Mouse (Mus musculus) kidney, embryonic 16.5 days (tissue): ENCODE measurements around the gene Gm49388. TPM values are rescaled to one million over a fixed set of nuclear protein-coding genes. Genes with fewer than 3 reads are reported as not detected.
A peak's percentile ranks its signal among the peaks of the same experiment; 100 is the strongest.
"Not testable (repeated sequence)": the region's sequence is repeated elsewhere in the genome, so short reads cannot be mapped to it uniquely, and the experiment has no call there.

Experiments
- ATAC-seq: fragments of 200-750 bp; cut with Nextera tagmentation; 2 replicates; pipeline ENCODE4 v1.8.0; 2017; ENCODE audit warnings: moderate TSS enrichment; ENCODE audit not compliant: low FRiP score, low TSS enrichment
- H3K27ac ChIP-seq: fragments of 300-500 bp; sonication (generic); 2 replicates; pipeline ENCODE4 v1.5.1; 2014; ENCODE audit warnings: low read length
- H3K27me3 ChIP-seq: fragments of 300-500 bp; sonication (generic); 2 replicates; pipeline ENCODE4 v1.6.1; 2014; ENCODE audit warnings: low read length, control low read depth, mixed read lengths; ENCODE audit not compliant: insufficient read depth
- H3K36me3 ChIP-seq: fragments of 300-500 bp; sonication (generic); 2 replicates; pipeline ENCODE4 v1.6.1; 2014; ENCODE audit warnings: low read length, control low read depth, mixed read lengths; ENCODE audit not compliant: insufficient read depth
- H3K4me1 ChIP-seq: fragments of 300-500 bp; sonication (generic); 2 replicates; pipeline ENCODE4 v1.6.1; 2014; ENCODE audit warnings: low read length, control low read depth, mixed read lengths; ENCODE audit not compliant: insufficient read depth
- H3K4me2 ChIP-seq: fragments of 300-500 bp; sonication (generic); replicated peaks from 2 replicates; pipeline ENCODE4 v1.6.1; 2014; ENCODE audit warnings: low read depth, low read length
- H3K4me3 ChIP-seq: fragments of 300-500 bp; sonication (generic); 2 replicates; pipeline ENCODE4 v1.5.1; 2014; ENCODE audit warnings: mild to moderate bottlenecking, low read length
- H3K9ac ChIP-seq: fragments of 300-500 bp; sonication (generic); replicated peaks from 2 replicates; pipeline ENCODE4 v1.6.1; 2014; ENCODE audit warnings: low read length
- H3K9me3 ChIP-seq: fragments of 300-500 bp; sonication (generic); 2 replicates; pipeline ENCODE4 v1.6.1; 2016; ENCODE audit warnings: low read length, control low read depth
- whole genome bisulfite sequencing: fragments of 180-500 bp; shearing (Covaris S2); extraction: QIAGEN DNeasy Blood & Tissue Kit; methylation state at CpG from one replicate; pipeline ENCODE4 v1.1.7; 2014; 5-methylcytosine and 5-hydroxymethylcytosine counted together
- polyA plus RNA-seq: library from polyadenylated mRNA; unstranded; fragments of >200 nt; fragmentation: Nextera tagmentation; extraction: Ambion mirVana; gene quantifications from 2 replicates; pipeline ENCODE4 v1.2.1, GENCODE M21; 2015

The Gm49388 gene
- polyA plus RNA-seq, 1 experiment from 2014 or later = not detected

DNA sequence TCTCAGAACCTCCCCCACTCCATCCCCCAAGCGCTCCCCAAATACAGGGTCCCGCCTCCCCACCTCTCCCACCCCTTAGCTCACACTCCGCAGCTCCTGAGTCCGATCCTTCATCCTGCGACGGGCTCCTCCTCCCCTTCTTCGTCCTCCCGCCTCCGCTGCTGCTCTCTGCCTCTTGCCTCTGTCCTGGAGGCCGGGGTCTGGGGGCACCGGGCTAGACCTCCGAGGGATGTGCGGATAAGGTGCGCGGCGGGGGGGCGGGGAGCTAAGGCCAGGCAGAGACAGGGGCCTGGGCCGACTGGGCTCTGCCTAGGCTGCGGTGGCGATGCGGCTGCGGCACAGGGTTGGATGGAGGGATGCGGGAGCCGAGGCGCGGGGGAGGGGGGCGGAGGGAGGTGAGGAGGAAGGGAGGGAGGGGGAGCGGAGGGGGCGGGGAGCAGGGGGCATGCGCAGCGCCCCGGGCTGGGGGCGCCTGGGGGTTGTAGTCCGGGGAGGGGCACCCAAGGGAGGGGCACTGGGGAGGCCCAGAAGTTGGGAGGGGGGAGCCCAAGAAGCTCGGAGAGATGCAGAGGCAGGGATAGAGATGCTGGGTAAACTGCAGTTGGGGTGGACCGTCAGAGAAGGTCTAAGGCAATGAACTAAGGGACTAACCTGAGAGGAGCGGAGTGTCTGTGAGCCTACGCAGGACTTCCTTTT, 38.9 kb downstream of the Gm49388 start, which contains the start of the genes Stx4a and Stx1b:
Gene Stx4a (plus strand): TSS at position 119 of the 696 bp plus-strand sequence.
Gene Stx1b (minus strand): TSS at position 374 of the 696 bp plus-strand sequence.
- H3K27me3 ChIP-seq = no peaks in the 10 kb centered on the region
- WGBS = 4% methylated on average over 26 of the region's 38 CpGs
- H3K9ac ChIP-seq = peak within 1 kb of the TSS; percentile 75
- H3K4me1 ChIP-seq = peaks cover 19% of the 10 kb centered on the region
- peak within 1 kb of the TSS; percentile 51; the same call in 1 of the 2 replicates for H3K27ac ChIP-seq
- no peaks in the 10 kb centered on the region for H3K9me3 ChIP-seq
- H3K4me3 ChIP-seq = peak within 1 kb of the TSS; percentile 64
- H3K4me2 ChIP-seq = peak within 1 kb of the TSS; percentile 85
- ATAC-seq = peak; percentile 73
- no peaks in the 10 kb centered on the region for H3K36me3 ChIP-seq

DNA sequence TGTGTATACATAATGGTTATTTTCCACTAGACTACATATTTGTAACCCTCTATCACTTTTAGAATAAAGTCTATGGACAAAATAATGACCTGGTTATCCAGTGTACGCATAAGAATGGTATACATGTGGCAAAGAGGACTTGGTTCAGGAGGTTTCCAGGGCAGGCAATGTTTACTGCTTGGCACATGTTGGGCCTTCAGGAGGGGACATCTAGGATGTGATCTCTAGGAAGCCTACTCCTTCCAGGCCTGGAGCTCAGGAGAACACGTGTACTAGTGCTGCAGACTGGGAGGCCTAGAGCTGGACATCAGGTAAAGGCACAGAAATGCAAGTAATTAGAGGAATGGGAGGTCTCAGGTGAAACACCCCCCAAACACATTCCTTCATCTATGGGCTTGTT, 50.1 kb downstream of the Gm49388 start:
- ATAC-seq = no peak
- Histone ChIP-seq H3K4me3 (no peak overlapping the region), H3K4me1 (no peaks in the 10 kb centered on the region), H3K4me2 (no peak overlapping the region), H3K9me3 (no peaks in the 10 kb centered on the region), H3K9ac (no peak overlapping the region), H3K27me3 (no peaks in the 10 kb centered on the region), H3K36me3 (no peaks in the 10 kb centered on the region), H3K27ac (no peak overlapping the region)
- 83% methylated on average over 2 of the region's 2 CpGs for WGBS

DNA sequence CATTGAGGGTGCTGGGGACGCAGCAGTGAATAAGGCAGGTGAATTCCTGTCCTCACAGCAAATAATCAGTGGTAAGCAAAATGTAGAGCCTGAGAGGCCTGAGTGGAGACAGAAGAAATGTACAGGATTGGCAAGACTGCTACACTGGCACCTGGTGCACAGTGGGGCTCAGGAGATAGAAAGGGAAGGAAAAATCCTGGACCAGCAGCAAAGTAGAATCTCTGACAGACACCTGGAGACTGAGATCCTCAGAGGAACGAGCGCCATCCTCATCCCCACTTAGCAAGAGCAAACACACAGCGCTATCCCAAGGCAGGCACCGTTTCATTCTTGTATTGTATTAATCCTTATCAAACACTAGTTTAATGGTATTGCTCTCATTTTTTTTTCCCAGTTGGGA, 52.1 kb downstream of the Gm49388 start:
- H3K9me3 ChIP-seq = no peaks in the 10 kb centered on the region
- WGBS = 93% methylated on average over 5 of the region's 5 CpGs
- no peak overlapping the region for H3K9ac ChIP-seq
- no peaks in the 10 kb centered on the region for H3K36me3 ChIP-seq
- H3K4me3 ChIP-seq = no peak overlapping the region
- peaks cover under 1% of the 10 kb centered on the region for H3K4me1 ChIP-seq
- no peaks in the 10 kb centered on the region for H3K27me3 ChIP-seq
- no peak overlapping the region for H3K4me2 ChIP-seq
- no peak overlapping the region for H3K27ac ChIP-seq
- ATAC-seq = no peak

GRCm38 (mm10) chr7:127837878-127838277, 52.5 kb downstream of the Gm49388 start:
- not testable (repeated sequence) for H3K9ac ChIP-seq, H3K9me3 ChIP-seq, H3K4me2 ChIP-seq, H3K4me3 ChIP-seq, H3K36me3 ChIP-seq, H3K27ac ChIP-seq, ATAC-seq, H3K27me3 ChIP-seq, H3K4me1 ChIP-seq
- WGBS = 80% methylated on average over 4 of the region's 4 CpGs

DNA sequence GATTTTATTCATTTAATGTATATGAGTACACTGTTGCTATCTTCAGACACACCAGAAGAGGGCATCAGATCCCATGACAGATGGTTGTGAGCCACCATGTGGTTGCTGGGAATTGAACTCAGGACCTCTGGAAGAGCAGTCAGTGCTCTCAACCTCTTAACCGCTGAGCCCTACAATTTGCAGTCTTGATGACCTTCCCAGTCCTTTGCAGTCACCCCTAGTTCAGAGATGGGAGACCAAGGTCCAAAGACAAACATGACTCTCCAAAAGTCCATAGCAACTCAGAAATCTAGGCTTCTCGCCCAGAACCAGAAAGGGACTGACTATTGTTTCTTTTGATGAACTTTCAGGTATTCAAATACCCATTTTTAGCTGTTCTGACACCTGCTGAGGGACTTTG, 54.6 kb downstream of the Gm49388 start:
- not testable (repeated sequence) for H3K4me3 ChIP-seq

DNA sequence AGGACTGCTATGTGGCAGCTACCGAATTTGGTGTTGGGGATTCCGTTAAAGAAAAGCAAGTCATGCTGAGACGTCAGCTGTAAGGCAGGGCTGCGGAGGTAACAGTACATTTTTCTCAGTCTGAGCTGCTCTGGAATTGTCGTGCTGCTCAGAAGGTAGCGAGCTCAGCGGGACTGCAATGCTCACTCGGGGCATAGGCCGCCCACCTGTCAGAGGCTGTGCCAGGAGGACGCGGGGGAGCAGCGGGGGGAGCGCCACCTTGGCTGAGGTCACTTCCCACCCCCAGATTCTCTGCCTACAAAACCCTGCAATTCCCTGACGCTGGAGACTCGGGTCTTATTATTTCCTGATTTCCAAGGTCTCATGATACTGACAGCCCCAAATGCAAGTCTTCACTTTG, 55.5 kb downstream of the Gm49388 start:
- WGBS = under 1% methylated on average over 15 of the region's 15 CpGs
- H3K27ac ChIP-seq = peak overlapping the region; percentile 91
- no peaks in the 10 kb centered on the region for H3K27me3 ChIP-seq
- H3K4me3 ChIP-seq = peak overlapping the region; percentile 89
- ATAC-seq = peak; percentile 28
- peaks cover 15% of the 10 kb centered on the region for H3K36me3 ChIP-seq
- peak overlapping the region; percentile 94 for H3K4me2 ChIP-seq
- no peaks in the 10 kb centered on the region for H3K9me3 ChIP-seq
- H3K4me1 ChIP-seq = peaks cover 7% of the 10 kb centered on the region
- peak overlapping the region; percentile 86 for H3K9ac ChIP-seq

More for the DNA sequence above, 54.6 kb downstream of the Gm49388 start:
- not testable (repeated sequence) for H3K9me3 ChIP-seq, H3K27ac ChIP-seq, H3K4me1 ChIP-seq, ATAC-seq, H3K9ac ChIP-seq, H3K27me3 ChIP-seq, H3K4me2 ChIP-seq
- WGBS = 77% methylated on average over 2 of the region's 2 CpGs
- H3K36me3 ChIP-seq = peaks cover 11% of the 10 kb centered on the region

GRCm38 (mm10) chr7:127841340-127842000, 56.1 kb downstream of the Gm49388 start:
- ATAC-seq = peak; percentile 92
- Histone ChIP-seq H3K27ac (peak overlapping the region; percentile 91), H3K4me2 (peak overlapping the region; percentile 94), H3K27me3 (no peaks in the 10 kb centered on the region), H3K36me3 (peaks cover 21% of the 10 kb centered on the region), H3K4me1 (peaks cover 7% of the 10 kb centered on the region), H3K9me3 (no peaks in the 10 kb centered on the region), H3K4me3 (peak overlapping the region; percentile 89), H3K9ac (peak overlapping the region; percentile 86)
- WGBS = under 1% methylated on average over 46 of the region's 46 CpGs

- Histone ChIP-seq H3K4me3 (peak overlapping the region; percentile 89), H3K9ac (peak overlapping the region; percentile 86), H3K4me1 (peaks cover 7% of the 10 kb centered on the region), H3K27ac (peak overlapping the region; percentile 91), H3K4me2 (peak overlapping the region; percentile 94), H3K36me3 (peaks cover 26% of the 10 kb centered on the region), H3K9me3 (no peaks in the 10 kb centered on the region), H3K27me3 (no peaks in the 10 kb centered on the region)
- under 1% methylated on average over 40 of the region's 40 CpGs for WGBS
- peak; percentile 72 for ATAC-seq
Observed at GRCm38 (mm10) chr7:127842001-127842718, 56.8 kb downstream of the Gm49388 start.

DNA sequence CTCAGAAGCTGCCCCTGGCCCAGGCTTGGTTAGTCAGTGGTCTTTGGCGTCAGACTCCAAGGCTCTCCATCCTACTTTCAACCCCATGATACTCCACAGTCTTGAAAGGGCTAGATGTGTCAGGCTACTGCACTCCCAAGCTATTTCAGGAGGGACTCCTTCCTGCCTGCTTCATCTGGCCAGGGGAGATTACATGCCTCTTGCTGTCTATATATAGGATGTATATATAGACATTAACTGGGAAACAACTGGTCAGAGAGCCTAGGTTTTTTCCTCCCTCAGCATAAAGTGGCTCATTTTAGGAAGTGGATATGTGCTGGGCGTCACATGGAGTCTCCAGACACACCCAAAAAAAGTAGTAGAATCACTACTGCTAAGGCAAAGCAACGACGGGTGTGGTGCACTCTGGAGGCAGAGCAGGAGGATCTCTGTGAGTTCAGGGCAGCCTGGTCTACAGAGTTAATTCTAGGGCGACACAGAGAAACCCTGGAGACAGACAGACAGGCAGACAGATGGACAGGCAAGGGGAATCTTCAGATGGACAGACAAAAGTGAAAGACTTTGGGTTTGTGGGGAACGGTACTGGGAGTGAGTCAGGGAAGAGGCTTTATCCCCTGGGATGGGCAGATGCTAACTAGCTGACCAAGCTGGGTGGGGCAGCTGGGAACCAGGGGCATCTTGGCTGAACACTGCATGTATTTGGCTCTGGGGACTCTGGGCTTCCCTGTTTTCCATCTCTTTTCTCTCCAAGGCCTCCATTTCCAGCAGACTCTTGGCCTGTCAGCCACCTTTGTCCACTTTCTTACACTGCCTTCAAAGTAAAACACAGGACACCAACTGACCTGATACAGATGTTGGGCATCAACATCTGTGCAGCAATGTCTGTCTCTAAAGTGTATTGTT, 64.8 kb downstream of the Gm49388 start:
- 77% methylated on average over 6 of the region's 6 CpGs for WGBS
- Histone ChIP-seq H3K36me3 (peaks cover 25% of the 10 kb centered on the region), H3K9ac (no peak overlapping the region), H3K27me3 (no peaks in the 10 kb centered on the region), H3K9me3 (no peaks in the 10 kb centered on the region), H3K4me3 (no peak overlapping the region), H3K4me2 (no peak overlapping the region), H3K27ac (no peak overlapping the region), H3K4me1 (no peaks in the 10 kb centered on the region)
- ATAC-seq = no peak
